Mouse (Mus musculus): ENCODE measurements around the gene Adam20. TPM values are rescaled to one million over a fixed set of nuclear protein-coding genes. Genes with fewer than 3 reads are reported as not detected.
"Not testable (repeated sequence)": the region's sequence is repeated elsewhere in the genome, so short reads cannot be mapped to it uniquely, and the experiment has no call there.

The Adam20 gene
- polyA plus RNA-seq (2016; fragmentation: Nextera tagmentation; extraction: Ambion mirVana) = not detected in 2 replicates

DNA sequence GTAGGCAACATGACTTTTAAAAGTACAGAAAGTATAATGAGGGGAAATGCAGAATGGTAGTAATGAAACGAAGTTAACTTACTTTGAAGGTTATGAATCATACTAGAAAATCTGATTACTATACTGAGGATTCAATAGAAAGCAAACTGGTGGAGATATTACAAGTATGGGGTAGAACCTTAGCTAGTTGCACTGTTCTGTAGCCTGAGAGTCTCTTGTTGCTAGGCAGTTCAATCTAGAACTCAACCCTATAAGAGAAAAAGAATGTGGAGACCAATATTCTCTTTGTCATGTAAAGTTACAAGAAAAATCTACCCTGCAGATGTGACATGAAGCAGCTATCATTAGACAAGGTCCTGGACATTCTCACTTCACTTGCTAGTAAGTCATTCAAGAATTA lies at the start of gene Adam20:
Gene Adam20, plus strand, starts transcription at position 301 of the 400 bp plus-strand sequence.
- 78% methylated on average over 1 of the region's 1 CpGs for WGBS
- not testable (repeated sequence) for DNase-seq (ENCODE audit: extremely low spot score, low spot score); H3K27me3 ChIP-seq (ENCODE audit: poor library complexity, severe bottlenecking); H3K4me3 ChIP-seq; H3K9me3 ChIP-seq; H3K4me1 ChIP-seq; H3K36me3 ChIP-seq (replicated peaks); H3K27ac ChIP-seq

- not testable (repeated sequence) for H3K4me1 ChIP-seq; H3K36me3 ChIP-seq (replicated peaks); DNase-seq (ENCODE audit: extremely low spot score, low spot score); H3K27ac ChIP-seq; H3K4me3 ChIP-seq; H3K27me3 ChIP-seq (ENCODE audit: poor library complexity, severe bottlenecking); H3K9me3 ChIP-seq
- WGBS = 70% methylated on average over 1 of the region's 1 CpGs
Measured at GRCm38 (mm10) chr8:40751908-40752307, 41.2 kb upstream of the Adam20 start, which contains the start of gene Adam25. Gene Adam25, plus strand, starts transcription at chr8:40752208.

GRCm38 (mm10) chr8:40783320-40783719 lies 9.8 kb upstream of the Adam20 start:
- Histone ChIP-seq H3K9me3 (no peaks in the 10 kb centered on the region), H3K4me1 (no peaks in the 10 kb centered on the region), H3K36me3 (replicated peaks) (no peaks in the 10 kb centered on the region), H3K27me3 (ENCODE audit: poor library complexity, severe bottlenecking) (no peaks in the 10 kb centered on the region), H3K4me3 (no peak overlapping the region), H3K27ac (no peak overlapping the region)
- DNase-seq (ENCODE audit: extremely low spot score, low spot score) = no peak

DNA sequence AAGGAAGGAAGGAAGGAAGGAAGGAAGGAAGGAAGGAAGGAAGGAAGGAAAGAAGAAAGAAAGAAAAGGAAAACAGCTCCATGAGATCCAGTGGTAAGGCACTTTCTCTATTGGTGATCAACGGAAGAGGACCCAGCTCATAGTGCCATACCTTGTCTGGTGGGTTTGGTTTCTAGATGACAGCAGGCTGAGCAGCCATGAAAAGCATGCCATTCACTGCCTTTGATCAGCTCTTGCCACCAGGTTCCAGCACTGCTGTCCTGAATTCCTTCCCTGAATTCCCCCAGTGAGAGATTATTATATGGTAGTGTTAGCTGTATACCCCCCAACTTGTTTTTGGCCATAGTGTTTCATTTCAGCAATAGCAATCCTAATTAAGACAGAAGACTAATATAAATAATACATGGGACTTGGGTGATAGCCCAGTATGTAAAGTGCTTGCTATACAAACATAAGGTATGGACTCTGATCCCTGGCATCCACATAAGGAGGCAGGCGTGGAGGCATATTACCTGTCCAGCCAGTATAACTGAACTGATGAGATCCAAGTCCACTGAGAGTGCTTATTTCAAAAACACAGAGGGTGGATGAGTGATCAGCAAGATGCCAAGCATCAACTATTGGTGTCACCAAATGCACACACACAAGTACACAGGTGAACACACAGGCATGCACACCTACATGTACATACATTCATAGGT lies 10.5 kb downstream of the Adam20 start:
- Histone ChIP-seq H3K27ac (no peak overlapping the region), H3K36me3 (replicated peaks) (no peaks in the 10 kb centered on the region), H3K4me3 (no peak overlapping the region), H3K4me1 (no peaks in the 10 kb centered on the region), H3K27me3 (ENCODE audit: poor library complexity, severe bottlenecking) (no peaks in the 10 kb centered on the region), H3K9me3 (no peaks in the 10 kb centered on the region)
- 85% methylated on average over 2 of the region's 2 CpGs for WGBS
- no peak for DNase-seq (ENCODE audit: extremely low spot score, low spot score)

Other genes starting within 250 kb of the Adam20 start
- not detected in 2 replicates for gene Adam24, start 118.2 kb upstream of the Adam20 start, polyA plus RNA-seq (2016; fragmentation: Nextera tagmentation; extraction: Ambion mirVana)
- not detected in 2 replicates for gene Adam25, start 41.1 kb upstream of the Adam20 start, polyA plus RNA-seq (2016; fragmentation: Nextera tagmentation; extraction: Ambion mirVana)
- not detected in 2 replicates for gene Adam39, start 29.7 kb downstream of the Adam20 start, polyA plus RNA-seq (2016; fragmentation: Nextera tagmentation; extraction: Ambion mirVana)

Data from forebrain, embryonic 10.5 days (tissue).